Mouse (Mus musculus) MEL (cell line): ENCODE measurements around the gene Hira. TPM values are rescaled to one million over a fixed set of nuclear protein-coding genes. Genes with fewer than 3 reads are reported as not detected.

Experiments
- DNase-seq: peaks from one replicate; pipeline ENCODE4 v3.0.0; 2011; ENCODE audit warnings: low read depth, low spot score
- H3K27ac ChIP-seq: 2 replicates; pipeline ENCODE4 v1.5.1; 2012; ENCODE audit warnings: low read depth, mild to moderate bottlenecking, control low read depth, low read length, moderate library complexity; ENCODE audit not compliant: control insufficient read depth
- H3K27me3 ChIP-seq, 2 experiments: fragments of 150-350 bp in 1 of 2; sonication (generic) in 1 of 2; 2 replicates each; pipeline ENCODE4 v1.6.1; 2012; ENCODE audit warnings: low read length in 2 of 2, mild to moderate bottlenecking in 2 of 2, improper control_type of control experiment in 1 of 2, moderate library complexity in 1 of 2; ENCODE audit not compliant: insufficient read depth in 2 of 2, control insufficient read depth in 1 of 2
- H3K36me3 ChIP-seq, 2 experiments: 2 replicates each; pipeline ENCODE4 v1.6.1; 2012 to 2014; ENCODE audit warnings: low read length in 2 of 2, improper control_type of control experiment in 1 of 2, inconsistent platforms in 1 of 2, mild to moderate bottlenecking in 1 of 2; ENCODE audit not compliant: insufficient read depth in 2 of 2, control insufficient read depth in 1 of 2
- H3K4me1 ChIP-seq, 2 experiments: fragments of 150-350 bp in 1 of 2; sonication (generic) in 1 of 2; 2 replicates each; pipeline ENCODE4 v1.6.1; 2012; ENCODE audit warnings: low read length in 2 of 2, improper control_type of control experiment in 1 of 2, mild to moderate bottlenecking in 1 of 2; ENCODE audit not compliant: insufficient read depth in 2 of 2, control insufficient read depth in 1 of 2
- H3K4me3 ChIP-seq, 2 experiments: fragments of 150-350 bp in 1 of 2; sonication (generic) in 1 of 2; 2 replicates each; pipeline ENCODE4 v1.5.1; 2012; ENCODE audit warnings: low read depth in 2 of 2, low read length in 2 of 2, mild to moderate bottlenecking in 2 of 2, moderate library complexity in 2 of 2, control low read depth in 1 of 2, improper control_type of control experiment in 1 of 2; ENCODE audit not compliant: control insufficient read depth in 1 of 2, insufficient read depth in 1 of 2
- H3K79me2 ChIP-seq: 2 replicates; pipeline ENCODE4 v1.6.1; 2012; ENCODE audit warnings: mild to moderate bottlenecking, low read length, moderate library complexity; ENCODE audit not compliant: control insufficient read depth, poor library complexity, insufficient read depth
- H3K9ac ChIP-seq: 2 replicates; pipeline ENCODE4 v1.6.1; 2012; ENCODE audit warnings: low read depth, mild to moderate bottlenecking, control low read depth, low read length, moderate library complexity; ENCODE audit not compliant: control insufficient read depth, poor library complexity, severe bottlenecking
- H3K9me3 ChIP-seq: fragments of 150-350 bp; sonication (generic); replicated peaks from 2 replicates; pipeline ENCODE4 v1.6.1; 2012; ENCODE audit warnings: mild to moderate bottlenecking, low read length, improper control_type of control experiment, moderate library complexity; ENCODE audit not compliant: insufficient read depth
- BHLHE40 ChIP-seq: IDR thresholded peaks from 2 replicates; pipeline ENCODE4 v1.6.1; 2012; ENCODE audit warnings: low read depth, mild to moderate bottlenecking, inconsistent platforms, low read length, improper control_type of control experiment, borderline replicate concordance
- CHD2 ChIP-seq: IDR thresholded peaks from 2 replicates; pipeline ENCODE4 v1.6.1; 2011; ENCODE audit warnings: low read length, improper control_type of control experiment
- E2F4 ChIP-seq: IDR thresholded peaks from 2 replicates; pipeline ENCODE4 v1.6.1; 2011; ENCODE audit warnings: low read depth, low read length, improper control_type of control experiment, borderline replicate concordance
- ETS1 ChIP-seq: IDR thresholded peaks from 2 replicates; pipeline ENCODE4 v1.6.1; 2012; ENCODE audit warnings: low read depth, mild to moderate bottlenecking, inconsistent platforms, low read length, improper control_type of control experiment, moderate library complexity
- JUND ChIP-seq: IDR thresholded peaks from 2 replicates; pipeline ENCODE4 v1.6.1; 2011; ENCODE audit warnings: low read depth, mild to moderate bottlenecking, improper control_type of control experiment, low read length
- MAFK ChIP-seq: IDR thresholded peaks from 2 replicates; pipeline ENCODE4 v1.6.1; 2011; ENCODE audit warnings: low read depth, mild to moderate bottlenecking, low read length, improper control_type of control experiment, borderline replicate concordance
- MAX ChIP-seq: IDR thresholded peaks from 2 replicates; pipeline ENCODE4 v1.6.1; 2011; ENCODE audit warnings: low read length, improper control_type of control experiment
- MEF2A ChIP-seq: IDR thresholded peaks from 2 replicates; pipeline ENCODE4 v1.6.1; 2014; ENCODE audit warnings: low read depth, mild to moderate bottlenecking, inconsistent platforms, low read length, improper control_type of control experiment; ENCODE audit not compliant: poor library complexity, insufficient replicate concordance, severe bottlenecking; ENCODE audit errors: extremely low read depth
- MXI1 ChIP-seq: IDR thresholded peaks from 2 replicates; pipeline ENCODE4 v1.6.1; 2011; ENCODE audit warnings: mild to moderate bottlenecking, low read depth, low read length, improper control_type of control experiment
- MYB ChIP-seq: IDR thresholded peaks from 2 replicates; pipeline ENCODE4 v1.6.1; 2011; ENCODE audit warnings: mild to moderate bottlenecking, low read depth, low read length, improper control_type of control experiment
- MYC ChIP-seq: IDR thresholded peaks from 2 replicates; pipeline ENCODE4 v1.6.1; 2011; ENCODE audit warnings: low read depth, mild to moderate bottlenecking, low read length, improper control_type of control experiment, moderate library complexity
- POLR2A ChIP-seq, 2 experiments: IDR thresholded peaks; 2 replicates each; pipeline ENCODE4 v1.6.1; 2011 to 2012; ENCODE audit warnings: low read length in 2 of 2, mild to moderate bottlenecking in 2 of 2, control low read depth in 1 of 2, improper control_type of control experiment in 1 of 2, low read depth in 1 of 2, moderate library complexity in 1 of 2; ENCODE audit not compliant: control insufficient read depth in 1 of 2, insufficient read depth in 1 of 2, poor library complexity in 1 of 2
- POLR2AphosphoS2 ChIP-seq: IDR thresholded peaks from 2 replicates; pipeline ENCODE4 v1.6.1; 2011; ENCODE audit warnings: low read length, improper control_type of control experiment
- POLR2AphosphoS5 ChIP-seq: IDR thresholded peaks from 2 replicates; pipeline ENCODE4 v1.6.1; 2012; ENCODE audit warnings: low read depth, borderline replicate concordance, mild to moderate bottlenecking, inconsistent platforms, low read length, moderate library complexity, mixed read lengths
- RAD21 ChIP-seq: IDR thresholded peaks from 2 replicates; pipeline ENCODE4 v1.6.1; 2011; ENCODE audit warnings: mild to moderate bottlenecking, low read depth, low read length, improper control_type of control experiment
- SIN3A ChIP-seq: IDR thresholded peaks from 2 replicates; pipeline ENCODE4 v1.6.1; 2012; ENCODE audit warnings: low read length, improper control_type of control experiment, inconsistent platforms
- SMC3 ChIP-seq: IDR thresholded peaks from 2 replicates; pipeline ENCODE4 v1.6.1; 2011; ENCODE audit warnings: low read depth, low read length, improper control_type of control experiment
- TAL1 ChIP-seq: IDR thresholded peaks from 2 replicates; pipeline ENCODE4 v1.6.1; 2012; ENCODE audit warnings: mild to moderate bottlenecking, inconsistent platforms, low read length, moderate library complexity, mixed read lengths
- TBP ChIP-seq: IDR thresholded peaks from 2 replicates; pipeline ENCODE4 v1.8.0; 2011; ENCODE audit warnings: low read depth, low read length, improper control_type of control experiment
- UBTF ChIP-seq: IDR thresholded peaks from 2 replicates; pipeline ENCODE4 v1.6.1; 2012; ENCODE audit warnings: low read depth, mild to moderate bottlenecking, inconsistent platforms, low read length, improper control_type of control experiment, moderate library complexity, borderline replicate concordance; ENCODE audit not compliant: insufficient read depth
- USF1 ChIP-seq: IDR thresholded peaks from 2 replicates; pipeline ENCODE4 v1.6.1; 2014; ENCODE audit warnings: low read depth, mild to moderate bottlenecking, inconsistent platforms, low read length, improper control_type of control experiment, moderate library complexity
- ZKSCAN1 ChIP-seq: IDR thresholded peaks from 2 replicates; pipeline ENCODE4 v1.6.1; 2012; ENCODE audit warnings: low read depth, mild to moderate bottlenecking, inconsistent platforms, low read length, improper control_type of control experiment, moderate library complexity
- ZMIZ1 ChIP-seq: IDR thresholded peaks from 2 replicates; pipeline ENCODE4 v1.6.1; 2012; ENCODE audit warnings: low read depth, mild to moderate bottlenecking, inconsistent platforms, low read length, improper control_type of control experiment, moderate library complexity
- ZNF384 ChIP-seq: IDR thresholded peaks from 2 replicates; pipeline ENCODE4 v1.6.1; 2012; ENCODE audit warnings: low read depth, mild to moderate bottlenecking, inconsistent platforms, low read length, improper control_type of control experiment
- polyA plus RNA-seq, 2 experiments: library from polyadenylated mRNA; stranded (reverse) in 1 of 2; unstranded in 1 of 2; fragments of >175 nt in 1 of 2; fragments of >200 nt in 1 of 2; gene quantifications; 2 replicates each; pipeline versions ENCODE4 v1.2.1 to v1.2.4; 2012; ENCODE audit warnings: low replicate concordance in 2 of 2, low read depth in 1 of 2; ENCODE audit not compliant: insufficient read length in 2 of 2, insufficient read depth in 1 of 2, missing spikeins in 1 of 2
- total RNA-seq: library from RNA; depleted of rRNA; stranded (reverse); fragments of 300-350 nt; gene quantifications from 2 replicates; pipeline ENCODE4 v1.2.3, GENCODE M21; 2012

The Hira gene
- total and polyA plus RNA-seq, 3 experiments, result 40.9 to 203 TPM; not detected in 1

DNA sequence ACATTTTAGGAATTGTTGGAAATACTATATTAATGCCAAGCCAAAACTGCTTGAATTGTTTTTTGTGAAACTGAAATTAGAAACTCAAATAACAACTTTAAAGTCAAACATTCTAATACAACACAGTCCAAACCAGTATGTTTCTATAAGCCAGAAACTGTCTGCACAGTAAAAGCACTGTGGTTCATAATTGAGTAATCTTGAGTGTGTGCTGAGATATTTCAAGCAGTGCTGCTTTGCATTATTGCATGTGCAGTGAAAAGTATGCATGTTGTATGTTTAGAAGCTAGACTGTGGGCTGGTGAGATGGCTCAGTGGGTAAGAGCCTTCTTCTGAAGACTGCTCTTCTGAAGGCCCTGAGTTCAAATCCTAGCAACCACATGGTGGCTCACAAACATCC lies 7.2 kb downstream of the Hira start:
- Histone ChIP-seq H3K9ac (no peak overlapping the region), H3K4me1 (peaks cover 11 to 16% of the 10 kb centered on the region in 2 experiments), H3K79me2 (peaks cover 78% of the 10 kb centered on the region), H3K27me3 (no peaks in the 10 kb centered on the region), H3K36me3 (peaks cover 30 to 51% of the 10 kb centered on the region in 2 experiments), H3K9me3 (no peaks in the 10 kb centered on the region), H3K4me3 (no peak overlapping the region), H3K27ac (no peak overlapping the region)
- no peak for TF ChIP-seq ETS1
- TF ChIP-seq CHD2, result no peak
- no peak for TF ChIP-seq MXI1
- no peak for TF ChIP-seq ZKSCAN1
- no peak for TF ChIP-seq USF1
- no peak for TF ChIP-seq POLR2A (IDR thresholded peaks at IDR 0.05; ENCODE audit: control insufficient read depth in 1 of 2, insufficient read depth in 1 of 2, low read depth in 1 of 2, low read length in 2 of 2, poor library complexity in 1 of 2)
- no peak for TF ChIP-seq E2F4
- TF ChIP-seq POLR2AphosphoS5, result no peak
- no peak for TF ChIP-seq RAD21
- TF ChIP-seq ZMIZ1, result no peak
- no peak for TF ChIP-seq BHLHE40
- no peak for TF ChIP-seq MYC
- TF ChIP-seq POLR2AphosphoS2, result no peak
- no peak for TF ChIP-seq JUND
- TF ChIP-seq ZNF384, result no peak
- no peak for TF ChIP-seq SIN3A
- no peak for TF ChIP-seq TAL1
- TF ChIP-seq TBP, result no peak
- no peak for TF ChIP-seq UBTF
- DNase-seq, result no peak

DNA sequence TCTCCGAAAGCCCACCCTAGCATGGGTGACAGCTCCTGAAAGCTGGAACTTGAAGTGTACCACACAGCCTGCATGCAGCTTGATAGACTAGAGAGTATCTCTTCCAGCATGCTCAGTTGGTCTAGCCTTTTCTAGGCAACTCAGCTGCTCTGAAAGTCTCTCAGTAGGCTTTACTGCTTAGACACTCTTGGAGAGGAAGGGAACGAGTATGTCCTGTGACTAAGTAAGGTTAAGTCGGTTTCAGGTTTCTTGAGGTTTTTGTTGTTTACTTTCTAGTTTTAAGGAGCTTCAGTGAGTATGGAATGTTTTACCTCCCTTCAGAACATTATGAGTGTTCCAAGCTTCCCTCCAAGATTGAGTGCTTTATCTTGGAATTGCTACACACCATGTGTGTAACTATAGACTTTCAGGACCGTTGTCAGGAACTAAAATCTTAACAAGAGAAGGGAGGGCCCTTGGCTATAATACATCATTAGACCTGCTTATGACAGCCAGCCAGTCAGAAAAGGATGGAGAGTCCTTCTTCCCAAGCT lies 17.1 kb downstream of the Hira start:
- Histone ChIP-seq H3K79me2 (peaks cover 40% of the 10 kb centered on the region), H3K9me3 (no peaks in the 10 kb centered on the region), H3K9ac (no peak overlapping the region), H3K4me1 (peaks cover 14 to 21% of the 10 kb centered on the region in 2 experiments), H3K27ac (no peak overlapping the region), H3K36me3 (peaks cover 18 to 49% of the 10 kb centered on the region in 2 experiments), H3K27me3 (no peaks in the 10 kb centered on the region), H3K4me3 (no peak overlapping the region)
- DNase-seq, result no peak
- TF ChIP-seq MAX (no peak), MYB (no peak), MYC (no peak), SMC3 (no peak), SIN3A (no peak), MEF2A (no peak), MAFK (no peak)
